Mouse (Mus musculus): ENCODE results near the gene Cpn2.

- TF ChIP-seq POLR2A (IDR thresholded peaks at IDR 0.05; ENCODE audit: control insufficient read depth, extremely low read depth, insufficient read depth, low read length, poor library complexity), result no peak
- TF ChIP-seq CTCF (IDR thresholded peaks at IDR 0.05; ENCODE audit: borderline replicate concordance, control insufficient read depth, extremely low read depth, insufficient read depth, low read length, poor library complexity), result no peak
Observed at GRCm38 (mm10) chr16:30253374-30253773, 13.9 kb downstream of the Cpn2 start.
